Mouse (Mus musculus) ES-E14 (cell line): ENCODE results near the gene Morn5.

Experiments
- CHD2 ChIP-seq: IDR thresholded peaks from 2 replicates; pipeline ENCODE4 v1.6.1; 2014; ENCODE audit warnings: mild to moderate bottlenecking, low read depth, low read length, inconsistent platforms
- HCFC1 ChIP-seq: IDR thresholded peaks from 2 replicates; pipeline ENCODE4 v1.6.1; 2012; ENCODE audit warnings: low read length, inconsistent platforms, borderline replicate concordance; ENCODE audit not compliant: insufficient read depth
- MAFK ChIP-seq: IDR thresholded peaks from 2 replicates; pipeline ENCODE4 v1.6.1; 2014; ENCODE audit warnings: mild to moderate bottlenecking, low read depth, low read length, inconsistent platforms; ENCODE audit not compliant: insufficient read depth
- ZNF384 ChIP-seq: IDR thresholded peaks from 2 replicates; pipeline ENCODE4 v1.6.1; 2012; ENCODE audit warnings: low read depth, low read length, inconsistent platforms

- no peak for TF ChIP-seq HCFC1
- no peak for TF ChIP-seq MAFK
- TF ChIP-seq CHD2 = no peak
- TF ChIP-seq ZNF384 = no peak
Observed at GRCm38 (mm10) chr2:36035413-36036081, 13.7 kb upstream of the Morn5 start.
